Mouse (Mus musculus) embryonic fibroblast, embryonic 13.5 days (primary cell): Measurements from ENCODE around the gene Hoxa7.

Experiments used
- CTCF ChIP-seq: IDR thresholded peaks from 2 replicates; pipeline ENCODE4 v1.5.1; 2011; ENCODE audit warnings: mild to moderate bottlenecking, control low read depth, low read length, moderate library complexity, borderline replicate concordance; ENCODE audit not compliant: insufficient read depth
- POLR2A ChIP-seq: IDR thresholded peaks from 2 replicates; pipeline ENCODE4 v1.6.1; 2011; ENCODE audit warnings: low read depth, mild to moderate bottlenecking, control low read depth, low read length, moderate library complexity

DNA sequence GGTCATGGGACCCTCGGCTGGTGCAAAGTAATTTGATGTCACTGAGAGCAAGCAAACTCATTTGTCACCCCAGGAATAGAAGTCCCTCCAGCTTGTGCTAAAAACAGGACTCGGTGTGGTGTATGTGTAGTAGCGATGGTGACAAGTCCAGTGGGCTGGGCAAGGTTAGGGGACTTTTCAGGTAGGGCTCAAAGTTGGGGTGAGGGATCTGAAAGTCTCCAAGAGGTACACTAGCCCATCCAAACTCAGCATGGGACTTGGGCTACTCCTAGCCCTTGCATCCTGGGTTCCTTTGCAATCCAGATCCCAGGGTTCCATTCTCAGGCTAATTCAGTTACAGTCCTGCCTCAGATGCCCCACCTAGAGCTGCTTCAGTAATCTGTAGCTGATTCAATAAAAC is 47.1 kb upstream of the Hoxa7 start:
- no peak for TF ChIP-seq CTCF
- no peak for TF ChIP-seq POLR2A
